Mouse (Mus musculus) cortical plate, adult 2 months (tissue): Measurements from ENCODE around the gene 4930544D05Rik. TPM values are rescaled to one million over a fixed set of nuclear protein-coding genes. Genes with fewer than 3 reads are reported as not detected.
A peak's percentile ranks its signal among the peaks of the same experiment; 100 is the strongest.

Experiments
- H3K27ac ChIP-seq: fragments of 200-500 bp; 2 replicates; pipeline ENCODE4 v1.5.1; 2012; ENCODE audit warnings: low read length, control low read depth, inconsistent platforms; ENCODE audit not compliant: insufficient read depth
- H3K4me1 ChIP-seq: fragments of 200-500 bp; 2 replicates; pipeline ENCODE4 v1.6.1; 2011; ENCODE audit warnings: low read length; ENCODE audit not compliant: control insufficient read depth, insufficient read depth
- H3K4me3 ChIP-seq: fragments of 200-500 bp; 2 replicates; pipeline ENCODE4 v1.5.1; 2011; ENCODE audit warnings: mild to moderate bottlenecking, low read length, control low read depth; ENCODE audit not compliant: insufficient read depth
- CTCF ChIP-seq: fragments of 200-500 bp; IDR thresholded peaks from 2 replicates; pipeline ENCODE4 v1.5.1; 2011; ENCODE audit warnings: mild to moderate bottlenecking, control low read depth, low read length; ENCODE audit not compliant: insufficient read depth; ENCODE audit errors: extremely low read depth
- POLR2A ChIP-seq: fragments of 200-500 bp; IDR thresholded peaks from 2 replicates; pipeline ENCODE4 v1.6.1; 2011; ENCODE audit warnings: mild to moderate bottlenecking, low read length, control low read depth; ENCODE audit not compliant: insufficient read depth; ENCODE audit errors: extremely low read depth
- polyA plus RNA-seq: library from polyadenylated mRNA; depleted of rRNA; stranded (reverse); fragments of >200 nt; gene quantifications from 2 replicates; pipeline ENCODE4 v1.2.3, GENCODE M21; 2012

The 4930544D05Rik gene
- polyA plus RNA-seq, 1 experiment: not detected

GRCm38 (mm10) chr11:70653345-70654197 is 37.9 kb downstream of the 4930544D05Rik start:
- peak overlapping the region; percentile 100 for H3K27ac ChIP-seq
- H3K4me1 ChIP-seq: peaks cover 3% of the 10 kb centered on the region; the same call in 1 of the 2 replicates
- TF ChIP-seq POLR2A (no peak), CTCF (no peak)
- H3K4me3 ChIP-seq: peak overlapping the region; percentile 100

GRCm38 (mm10) chr11:70654198-70654922 is 38.7 kb downstream of the 4930544D05Rik start, which contains the start of gene Pfn1:
Pfn1 (minus strand) TSS chr11:70654644.
- TF ChIP-seq POLR2A (peak; percentile 69), CTCF (no peak)
- peak within 1 kb of the TSS; percentile 100 for H3K4me3 ChIP-seq
- H3K4me1 ChIP-seq: peaks cover 1% of the 10 kb centered on the region; the same call in 1 of the 2 replicates
- peak within 1 kb of the TSS; percentile 100 for H3K27ac ChIP-seq

GRCm38 (mm10) chr11:70654923-70655570 is 39.4 kb downstream of the 4930544D05Rik start:
- H3K4me3 ChIP-seq: peak overlapping the region; percentile 100
- TF ChIP-seq POLR2A (0 out of 2 replicates have a peak, but pooled peaks have one; percentile 30), CTCF (no peak)

GRCm38 (mm10) chr11:70655571-70656455 is 40.2 kb downstream of the 4930544D05Rik start:
- Histone ChIP-seq H3K27ac (no peak overlapping the region), H3K4me1 (0 out of 2 replicates have a peak, but pooled peaks cover 1% of the 10 kb centered on the region), H3K4me3 (peak overlapping the region; percentile 100)
- TF ChIP-seq POLR2A (no peak), CTCF (no peak)

More at GRCm38 (mm10) chr11:70654923-70655570, 39.4 kb downstream of the 4930544D05Rik start:
- Histone ChIP-seq H3K4me1 (0 out of 2 replicates have a peak, but pooled peaks cover 1% of the 10 kb centered on the region), H3K27ac (0 out of 2 replicates have a peak overlapping the region, but pooled peaks have one; percentile 53)

GRCm38 (mm10) chr11:70656456-70656927 is 40.8 kb downstream of the 4930544D05Rik start:
- Histone ChIP-seq H3K4me1 (0 out of 2 replicates have a peak, but pooled peaks cover 1% of the 10 kb centered on the region), H3K27ac (no peak overlapping the region), H3K4me3 (peak overlapping the region; percentile 100; the same call in 1 of the 2 replicates)
- TF ChIP-seq POLR2A (no peak), CTCF (no peak)

GRCm38 (mm10) chr11:70656964-70657363 is 41.3 kb downstream of the 4930544D05Rik start, which contains the start of gene Eno3:
Eno3 (plus strand) TSS chr11:70657202.
- TF ChIP-seq CTCF (no peak), POLR2A (no peak)
- Histone ChIP-seq H3K4me3 (peak within 1 kb of the TSS; percentile 100; the same call in 1 of the 2 replicates), H3K4me1 (0 out of 2 replicates have a peak, but pooled peaks cover 1% of the 10 kb centered on the region), H3K27ac (no peak within 1 kb of the TSS)

- Histone ChIP-seq H3K27ac (no peak overlapping the region), H3K4me3 (no peak overlapping the region), H3K4me1 (0 out of 2 replicates have a peak, but pooled peaks cover under 1% of the 10 kb centered on the region)
- TF ChIP-seq POLR2A: no peak
- TF ChIP-seq CTCF: no peak
These were observed 41.9 kb downstream of the 4930544D05Rik start for GRCm38 (mm10) chr11:70657573-70657972.

GRCm38 (mm10) chr11:70657991-70658390 is 42.3 kb downstream of the 4930544D05Rik start:
- Histone ChIP-seq H3K4me1 (no peaks in the 10 kb centered on the region), H3K4me3 (no peak overlapping the region), H3K27ac (no peak overlapping the region)
- TF ChIP-seq CTCF: no peak
